Mouse (Mus musculus) ES-CJ7 (cell line): ENCODE data around the gene Prdm11.

Source experiments
- DNase-seq: peaks from one replicate; pipeline ENCODE4 v3.0.0; 2011; ENCODE audit warnings: low read depth, low spot score

Gene Prdm11

GRCm38 (mm10) chr2:93046509-93046835 lies 505 bp upstream of the Prdm11 start:
- no peak for DNase-seq

- peak; percentile 82 for DNase-seq
These were observed 694 bp downstream of the Prdm11 start for GRCm38 (mm10) chr2:93045129-93045817.

- no peak for DNase-seq
These were observed 2.4 kb downstream of the Prdm11 start for GRCm38 (mm10) chr2:93043449-93044157.

- no peak for DNase-seq
These were observed 4.5 kb downstream of the Prdm11 start for GRCm38 (mm10) chr2:93041470-93041869.

- no peak for DNase-seq
These were observed 5.1 kb downstream of the Prdm11 start for GRCm38 (mm10) chr2:93040841-93041240.

- no peak for DNase-seq
These were observed 6.3 kb downstream of the Prdm11 start for GRCm38 (mm10) chr2:93039706-93040105.

GRCm38 (mm10) chr2:93039043-93039442 lies 6.9 kb downstream of the Prdm11 start:
- DNase-seq, result no peak

- no peak for DNase-seq
These were observed 10.3 kb downstream of the Prdm11 start for GRCm38 (mm10) chr2:93035631-93036030.

- DNase-seq, result no peak
These were observed 13.3 kb downstream of the Prdm11 start for GRCm38 (mm10) chr2:93032651-93033050.

- no peak for DNase-seq
These were observed 13.9 kb downstream of the Prdm11 start for GRCm38 (mm10) chr2:93032049-93032448.

GRCm38 (mm10) chr2:93031021-93031420 lies 14.9 kb downstream of the Prdm11 start:
- no peak for DNase-seq

- no peak for DNase-seq
These were observed 15.9 kb downstream of the Prdm11 start for GRCm38 (mm10) chr2:93030101-93030500.

GRCm38 (mm10) chr2:93029267-93030060 lies 16.5 kb downstream of the Prdm11 start:
- DNase-seq, result peak; percentile 29

GRCm38 (mm10) chr2:93028865-93029264 lies 17.1 kb downstream of the Prdm11 start:
- DNase-seq, result peak; percentile 66

GRCm38 (mm10) chr2:93027713-93028112 lies 18.3 kb downstream of the Prdm11 start:
- no peak for DNase-seq

GRCm38 (mm10) chr2:93024431-93024830 lies 21.5 kb downstream of the Prdm11 start:
- no peak for DNase-seq

- no peak for DNase-seq
These were observed 27.1 kb downstream of the Prdm11 start for GRCm38 (mm10) chr2:93018854-93019253.

- DNase-seq, result no peak
These were observed 28.8 kb downstream of the Prdm11 start for GRCm38 (mm10) chr2:93017151-93017550.

- peak; percentile 52 for DNase-seq
These were observed 30.9 kb downstream of the Prdm11 start for GRCm38 (mm10) chr2:93015041-93015440.

- peak; percentile 7 for DNase-seq
These were observed 31.7 kb downstream of the Prdm11 start for GRCm38 (mm10) chr2:93014093-93014937.

GRCm38 (mm10) chr2:93013415-93014092 lies 32.4 kb downstream of the Prdm11 start:
- no peak for DNase-seq
